Mouse (Mus musculus): Measurements from ENCODE around the gene Ptprd.

GRCm38 (mm10) chr4:76468366-76469100 is 1743.2 kb downstream of the Ptprd start:
- TF ChIP-seq CTCF (IDR thresholded peaks at IDR 0.05; ENCODE audit: low read depth, low read length) (no peak), GATA1 (IDR thresholded peaks at IDR 0.05; ENCODE audit: borderline replicate concordance, low read length) (no peak)

Measured in G1E (cell line).